Mouse (Mus musculus): ENCODE data around the gene Rexo5.

Gene Rexo5

DNA sequence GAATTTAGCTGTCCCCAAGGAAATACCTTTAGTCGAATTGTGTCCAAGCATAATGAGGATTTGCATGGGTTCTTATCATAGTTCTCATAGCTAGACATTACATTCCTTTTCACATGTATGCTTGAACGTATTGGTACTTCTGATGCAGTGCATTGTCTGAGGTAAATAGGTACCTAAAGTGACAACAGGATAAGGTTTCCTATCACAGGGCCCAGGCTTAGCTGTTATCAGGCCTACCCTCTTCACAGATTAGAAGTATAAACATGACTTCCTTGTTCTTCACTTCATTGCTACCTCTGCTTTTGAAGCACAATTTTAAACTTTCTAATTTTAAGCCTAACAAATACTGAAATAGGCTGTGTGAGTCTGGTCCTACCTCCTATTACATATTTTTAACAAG, 51.7 kb downstream of the Rexo5 start:
- DNase-seq (ENCODE audit: low read depth): no peak

DNA sequence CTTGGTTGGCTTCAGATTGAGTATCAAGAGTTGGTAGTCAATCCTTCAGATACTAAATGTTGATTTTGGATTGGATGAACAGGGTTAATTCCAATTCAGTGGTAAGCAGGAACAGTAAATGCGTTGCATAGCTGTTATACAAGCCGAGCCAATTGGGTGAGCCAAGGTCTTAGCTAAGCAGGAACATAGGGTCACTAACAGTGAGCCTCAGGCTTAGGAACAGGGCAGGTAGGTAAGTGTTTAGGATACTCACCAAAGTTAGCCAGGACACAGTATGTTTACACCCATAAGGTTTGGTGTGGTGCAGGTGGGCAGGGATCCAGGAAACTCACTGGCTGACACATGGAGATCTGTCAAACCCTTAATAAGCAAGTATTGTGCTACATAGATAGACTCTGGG, 53.6 kb downstream of the Rexo5 start:
- DNase-seq (ENCODE audit: low read depth): no peak

DNA sequence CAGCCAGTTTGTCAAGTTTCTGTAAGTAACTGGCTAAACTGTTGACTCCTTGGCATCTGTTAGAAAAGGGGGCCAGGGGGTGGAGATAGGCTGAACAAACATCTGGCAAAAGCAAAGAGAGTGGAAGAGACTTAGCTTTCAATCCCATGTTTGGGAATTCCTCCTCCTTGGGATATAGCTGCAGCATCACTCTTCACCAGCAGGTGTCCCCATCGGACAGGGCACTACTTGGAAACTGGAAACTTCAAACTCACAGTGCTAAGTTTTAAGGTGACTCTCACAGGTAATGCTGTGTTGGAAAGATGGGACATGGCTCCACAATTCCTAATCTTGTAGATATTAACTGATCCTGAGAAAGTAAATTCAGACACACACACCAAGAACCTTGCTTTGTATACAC, 55.3 kb downstream of the Rexo5 start:
- peak; percentile 35 for DNase-seq (ENCODE audit: low read depth)

DNA sequence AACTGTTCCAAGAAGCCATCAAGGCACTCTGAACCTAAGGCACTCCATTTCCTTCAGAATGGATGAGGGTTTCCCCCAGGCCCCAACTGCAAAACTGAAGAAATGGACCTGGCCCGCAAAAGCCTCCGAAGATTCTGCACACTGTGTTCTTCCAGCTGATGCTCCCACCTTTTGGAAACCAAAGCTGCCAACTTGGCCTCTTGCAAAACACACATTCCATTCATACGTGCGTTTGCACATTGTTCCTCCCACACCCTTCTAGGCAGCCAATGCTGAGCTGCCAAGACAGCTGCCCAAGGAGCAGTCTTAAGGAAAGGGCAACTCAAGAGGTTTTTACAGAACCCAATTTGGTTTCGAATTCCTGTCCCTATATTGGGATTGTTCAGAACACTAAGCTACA, 56.9 kb downstream of the Rexo5 start:
- DNase-seq (ENCODE audit: low read depth): no peak

DNA sequence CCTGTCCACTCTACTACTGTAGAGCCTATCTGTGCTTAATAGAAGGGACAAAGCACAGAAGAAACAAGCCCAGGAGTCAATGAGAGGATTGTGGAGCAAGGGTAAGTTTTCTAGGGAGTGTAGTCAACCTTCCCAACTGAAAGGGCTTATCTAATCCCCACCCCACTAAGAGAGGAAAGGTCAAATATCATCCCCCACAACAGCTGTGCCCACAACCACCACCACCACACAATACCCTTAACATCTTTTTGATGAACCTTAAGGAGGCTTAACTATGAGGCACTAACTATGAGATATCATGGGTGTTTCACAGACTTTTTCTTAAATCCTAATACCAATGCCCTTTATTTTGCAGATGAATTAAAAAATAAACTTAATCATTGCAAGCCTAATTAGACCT, 58.7 kb downstream of the Rexo5 start:
- DNase-seq (ENCODE audit: low read depth): no peak

DNA sequence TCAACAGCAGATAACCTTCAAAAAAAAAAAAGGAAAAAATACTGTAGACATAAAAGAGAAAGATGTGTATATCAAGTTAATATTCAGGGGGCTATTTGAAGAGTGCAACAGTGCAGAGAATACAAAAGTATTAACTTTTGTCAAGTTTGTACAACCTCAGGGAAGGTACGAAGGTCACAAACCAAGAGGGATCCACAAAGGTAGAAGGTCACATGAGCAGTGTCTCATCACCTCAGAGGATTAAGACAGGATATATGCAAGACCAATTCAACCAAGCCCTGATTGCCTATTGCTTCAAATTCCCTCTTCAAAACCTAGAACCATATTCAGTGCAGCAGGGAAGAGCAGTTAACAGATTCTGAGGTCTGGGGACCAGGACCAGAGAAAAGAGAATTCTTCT, 59.4 kb downstream of the Rexo5 start:
- no peak for DNase-seq (ENCODE audit: low read depth)

DNA sequence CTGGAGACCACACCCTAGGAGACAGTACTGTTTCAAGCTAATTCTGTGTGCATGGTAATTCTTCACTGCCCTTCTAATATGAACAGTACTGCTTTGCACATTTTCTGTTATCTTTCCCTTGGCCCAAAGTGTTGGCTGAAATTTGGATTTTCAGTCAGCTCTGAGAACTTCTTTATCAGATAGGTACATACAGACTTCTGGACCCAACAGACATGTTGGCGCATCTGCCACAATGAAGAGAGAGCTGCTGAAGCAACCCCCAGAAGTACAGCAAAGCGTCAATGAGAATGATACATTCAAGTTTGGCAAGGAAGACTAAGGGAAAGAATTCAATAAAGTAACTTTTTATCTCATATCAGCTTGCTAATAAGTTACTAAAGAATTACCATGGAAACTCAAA, 60.6 kb downstream of the Rexo5 start:
- DNase-seq (ENCODE audit: low read depth): no peak

DNA sequence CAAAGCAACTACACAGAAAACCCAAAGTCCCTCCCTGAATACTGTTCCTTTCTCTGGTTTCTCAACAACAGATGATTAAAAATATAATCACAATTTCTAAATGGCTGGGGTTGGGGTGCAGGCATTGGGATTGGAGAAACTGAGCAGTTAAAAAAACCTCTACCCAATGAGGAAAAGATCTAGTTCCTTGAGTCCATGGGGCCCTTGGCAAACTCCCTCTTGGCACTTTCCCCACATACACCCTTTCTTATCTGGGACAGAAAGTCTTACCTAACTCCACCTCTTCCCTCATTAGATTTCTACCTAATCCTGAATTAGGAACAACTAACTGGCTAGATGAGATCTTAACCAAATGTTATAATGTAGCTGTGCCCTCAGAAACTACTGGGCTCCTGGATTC, 61.2 kb downstream of the Rexo5 start:
- DNase-seq (ENCODE audit: low read depth): no peak

DNA sequence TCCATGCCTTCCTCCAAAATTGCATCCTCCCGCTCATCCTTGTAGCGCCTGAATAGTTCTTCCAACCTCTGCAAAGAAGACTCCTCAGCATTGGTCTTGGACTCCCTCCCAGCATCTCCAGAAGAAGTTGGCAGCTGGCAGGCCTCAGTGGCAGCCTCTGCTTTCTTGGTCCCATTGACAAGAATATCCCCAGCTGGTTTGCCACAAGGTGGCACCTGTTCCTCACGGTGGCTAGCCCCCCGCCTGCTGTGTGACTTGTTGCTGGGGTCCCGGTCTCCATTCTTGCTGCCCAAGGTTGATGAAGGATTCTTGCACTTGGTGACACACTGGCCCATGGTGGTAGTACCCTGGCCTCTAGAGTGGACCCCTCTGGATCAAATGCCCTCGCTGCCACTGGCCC, 65.7 kb downstream of the Rexo5 start:
- DNase-seq (ENCODE audit: low read depth): peak; percentile 28

DNA sequence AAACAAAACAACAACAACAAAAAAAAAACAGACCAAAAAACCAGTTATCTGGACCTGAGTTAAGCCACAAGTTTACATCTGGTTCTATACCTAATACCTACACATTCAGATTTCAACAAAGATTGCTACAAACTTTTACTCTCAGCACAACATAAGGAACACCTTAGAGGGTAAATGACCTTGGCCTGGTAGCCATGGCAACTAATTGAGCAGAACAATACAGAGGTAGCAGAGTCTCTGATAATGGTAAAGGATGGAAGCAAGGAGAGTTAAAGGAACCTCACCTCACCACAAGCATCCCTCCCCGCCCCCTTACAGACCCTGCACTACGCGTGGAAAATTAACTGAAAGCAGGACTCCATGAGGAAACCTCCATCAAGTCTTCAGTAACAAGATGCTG, 66.3 kb downstream of the Rexo5 start:
- DNase-seq (ENCODE audit: low read depth): no peak

DNA sequence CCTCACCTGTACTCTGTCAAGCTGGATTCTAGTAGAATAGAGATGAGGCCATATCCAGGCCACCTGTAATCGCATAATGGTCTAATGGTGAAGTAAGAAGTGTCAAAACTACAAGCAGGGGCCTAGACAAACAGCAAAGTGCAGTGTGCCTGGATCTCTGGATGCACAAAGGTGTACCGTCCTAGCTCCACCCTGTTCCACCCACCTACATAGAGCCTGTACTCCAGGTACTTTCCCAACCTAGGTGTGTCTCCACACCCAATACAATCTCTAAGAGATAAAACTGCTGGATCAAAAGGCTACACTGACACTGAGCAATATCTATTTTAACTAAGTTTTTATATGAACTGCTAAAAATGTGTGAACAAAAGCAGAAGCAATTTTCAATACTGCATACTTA, 66.7 kb downstream of the Rexo5 start:
- no peak for DNase-seq (ENCODE audit: low read depth)

DNA sequence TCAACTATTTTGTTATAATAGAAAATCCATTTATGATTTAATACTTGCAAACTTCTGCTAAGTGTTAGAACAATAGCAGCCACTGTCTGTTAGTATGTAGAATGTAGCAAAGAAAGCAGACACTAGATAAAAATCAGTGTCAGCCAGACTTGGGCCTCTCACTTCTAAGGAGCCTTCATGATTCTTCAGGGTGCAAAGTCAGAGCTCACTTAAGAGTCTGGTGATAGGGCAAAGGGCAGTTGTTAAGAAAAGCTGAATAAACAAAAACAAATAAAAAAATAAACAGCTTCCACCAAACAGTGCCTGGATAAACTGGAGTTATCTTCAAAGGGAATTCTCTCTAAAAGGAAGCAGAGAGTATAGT, 67.1 kb downstream of the Rexo5 start:
- no peak for DNase-seq (ENCODE audit: low read depth)

DNA sequence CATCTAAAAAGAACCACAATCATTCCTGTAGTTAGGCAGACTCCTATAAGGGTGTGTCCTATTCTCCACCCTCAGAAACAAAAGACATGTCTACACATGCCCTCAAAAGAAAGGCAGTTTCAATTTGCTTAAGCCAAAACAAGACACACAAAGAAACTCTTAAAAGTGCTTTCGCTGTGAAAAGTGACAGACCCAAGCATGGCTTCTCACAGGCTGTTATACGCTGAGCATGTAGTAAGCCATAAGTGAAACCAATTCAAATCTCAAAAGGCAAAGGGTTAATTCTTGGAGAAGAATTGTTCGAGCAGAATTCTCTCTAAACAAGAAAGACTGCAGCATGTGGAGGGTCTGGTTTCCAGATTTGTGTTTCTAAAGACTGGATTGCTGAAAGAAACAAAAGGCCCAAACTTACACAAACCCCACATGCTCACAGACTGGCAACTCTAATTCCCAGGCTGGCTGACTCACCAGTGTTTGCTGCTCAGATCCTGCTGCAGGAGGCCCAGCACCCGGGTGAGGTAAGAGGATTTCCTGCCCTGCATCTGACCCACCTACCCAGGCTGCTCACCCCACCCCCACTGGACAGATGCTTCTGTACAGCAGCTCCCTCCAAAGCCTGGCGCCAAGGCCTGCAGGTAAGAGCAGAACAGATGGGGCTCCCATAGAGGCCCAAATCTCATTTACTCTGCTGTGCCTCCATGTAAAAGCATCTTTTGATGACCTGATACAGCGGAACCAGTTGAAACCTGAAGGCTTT, 67.7 kb downstream of the Rexo5 start:
- peak; percentile 87 for DNase-seq (ENCODE audit: low read depth)

DNA sequence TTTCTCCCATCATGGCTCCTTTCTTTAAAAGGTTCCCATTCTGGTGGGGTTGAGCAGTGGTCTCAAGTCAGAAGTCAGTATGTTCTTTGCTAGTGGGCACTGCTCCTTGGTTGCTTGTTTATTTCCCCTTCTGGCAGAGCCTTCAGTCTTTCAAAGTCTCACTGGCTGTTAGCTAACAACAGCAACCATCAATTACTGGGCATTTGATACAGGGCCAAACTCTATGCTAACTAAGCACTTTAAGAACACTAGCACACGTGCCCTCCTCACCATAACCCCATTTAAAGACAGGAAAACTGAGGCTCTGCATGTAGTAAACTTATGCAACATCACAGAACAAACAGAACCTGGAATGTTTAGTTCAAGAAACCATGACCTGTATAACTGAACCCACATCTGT, 68.4 kb downstream of the Rexo5 start:
- DNase-seq (ENCODE audit: low read depth): no peak

DNA sequence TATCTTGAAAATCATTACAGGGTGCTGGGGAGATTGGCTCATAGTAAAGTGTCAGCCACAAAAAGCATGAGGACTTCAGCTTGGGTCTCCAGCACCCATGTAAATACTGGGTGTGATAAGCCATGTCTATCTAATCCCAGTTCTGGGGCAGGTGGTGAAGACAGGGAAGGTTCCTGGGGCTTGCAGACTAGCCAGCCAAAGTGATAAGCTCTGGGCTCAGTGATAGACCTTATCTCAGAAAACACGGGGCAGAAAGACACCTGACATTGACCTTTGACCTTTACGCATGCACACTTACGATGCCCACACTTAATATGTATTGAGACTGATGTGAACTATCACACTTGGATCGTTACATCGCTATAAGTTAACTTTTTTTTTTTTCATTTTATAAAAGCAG, 70.7 kb downstream of the Rexo5 start:
- DNase-seq (ENCODE audit: low read depth): no peak

DNA sequence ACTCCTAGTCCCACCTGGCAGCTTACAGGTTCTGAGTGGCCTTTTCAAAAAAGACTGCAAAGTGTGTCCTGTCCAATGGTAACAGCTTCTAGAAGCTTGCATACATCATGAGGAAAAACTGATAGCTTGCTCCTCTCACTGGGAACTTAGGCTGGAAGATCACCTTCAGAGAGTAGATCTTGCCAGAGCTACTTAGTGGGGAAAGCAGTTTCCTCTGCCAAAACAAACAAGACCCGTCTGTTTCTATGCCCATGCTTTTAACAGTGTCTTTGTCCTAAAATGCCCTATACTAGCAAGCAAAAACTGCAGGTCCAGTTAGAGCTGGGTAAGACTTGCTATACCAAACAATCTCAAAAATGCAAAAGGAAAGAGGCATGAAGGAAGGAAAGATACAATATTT, 72.3 kb downstream of the Rexo5 start:
- no peak for DNase-seq (ENCODE audit: low read depth)

DNA sequence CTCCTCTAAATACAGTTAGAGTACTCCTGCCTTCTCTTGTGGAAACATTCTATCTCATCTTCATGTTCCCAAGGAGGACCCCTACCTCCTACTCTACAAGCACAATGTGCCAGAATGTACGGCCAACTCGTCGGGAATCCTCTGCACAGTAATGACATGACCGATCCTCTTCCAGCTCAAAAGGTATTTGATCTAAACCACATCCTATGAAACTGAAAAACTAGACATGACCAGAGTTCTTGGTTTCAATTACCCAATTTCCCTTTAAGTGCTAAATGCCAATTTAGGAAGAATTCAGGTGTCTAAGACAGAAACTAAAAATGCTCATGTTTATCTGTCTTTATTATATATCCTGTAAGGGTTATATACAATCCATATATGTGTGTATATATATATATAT, 78.4 kb downstream of the Rexo5 start:
- no peak for DNase-seq (ENCODE audit: low read depth)

DNA sequence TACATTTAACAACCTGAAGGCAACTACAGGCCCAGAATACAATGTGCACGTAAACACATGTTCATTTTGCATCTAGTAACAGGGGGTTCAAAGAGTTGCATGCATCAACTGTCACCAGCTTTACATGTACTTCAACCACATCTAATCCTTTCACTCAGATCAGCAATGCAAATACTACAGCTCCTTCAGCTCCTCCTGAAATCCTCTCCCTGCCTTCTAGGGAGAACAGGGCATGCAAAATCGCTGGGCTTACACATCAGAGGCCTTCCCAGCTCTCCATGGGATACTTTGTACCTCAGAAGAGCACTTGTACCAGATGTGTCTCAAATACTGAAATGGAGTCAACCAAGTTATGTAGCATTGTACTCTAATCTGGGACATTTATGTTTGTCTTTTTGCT, 79.2 kb downstream of the Rexo5 start:
- DNase-seq (ENCODE audit: low read depth): no peak

DNA sequence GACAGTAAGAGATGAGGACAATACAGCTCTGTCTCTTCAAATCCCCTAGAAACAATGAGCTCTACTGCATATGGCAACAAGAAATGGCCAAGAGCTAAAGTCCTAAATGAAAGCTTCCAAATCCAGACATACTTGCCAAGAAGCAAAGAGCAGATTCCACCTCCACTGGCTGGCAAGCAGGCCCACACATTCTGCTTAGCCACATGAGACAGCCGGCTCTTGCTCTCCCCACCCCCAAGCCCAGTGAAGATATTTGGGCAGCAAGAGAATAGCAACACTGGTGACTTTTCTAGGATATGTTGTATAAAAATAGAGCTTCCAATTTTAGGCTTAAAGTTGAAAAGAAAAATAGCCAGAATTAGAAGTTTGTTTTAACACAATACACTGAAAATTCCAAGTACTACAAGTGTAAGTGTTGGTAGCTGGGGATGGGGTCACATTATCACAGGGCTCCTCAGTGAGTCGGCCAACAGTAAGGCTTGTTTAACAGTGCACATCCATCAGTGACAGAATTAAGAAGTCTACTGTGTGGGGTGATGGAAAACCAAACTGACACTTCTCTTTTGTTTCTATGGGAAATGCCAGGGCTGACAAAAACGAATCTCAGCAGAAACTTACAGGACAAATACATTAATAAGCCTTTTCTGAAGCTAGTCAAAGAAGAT, 82.1 kb downstream of the Rexo5 start:
- no peak for DNase-seq (ENCODE audit: low read depth)

DNA sequence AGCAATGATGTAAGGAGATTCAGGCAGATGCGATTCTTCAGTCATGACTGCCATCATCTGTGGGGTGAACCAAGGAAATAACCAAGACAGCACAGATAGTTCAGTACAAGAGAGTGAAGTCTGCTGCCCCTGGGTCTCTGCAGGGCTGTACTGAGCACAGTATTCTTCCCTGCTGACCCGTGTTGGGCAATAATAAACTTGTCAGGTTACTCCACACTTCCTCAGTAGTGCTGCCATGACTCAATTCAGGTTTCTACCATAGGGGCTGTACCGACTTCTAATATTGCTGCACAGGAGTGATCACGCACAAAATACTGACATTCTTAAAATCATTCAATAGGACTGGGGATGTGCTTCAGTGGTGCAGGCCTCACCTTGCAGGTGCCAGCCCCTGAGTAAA, 85.4 kb downstream of the Rexo5 start:
- DNase-seq (ENCODE audit: low read depth): peak; percentile 61

DNA sequence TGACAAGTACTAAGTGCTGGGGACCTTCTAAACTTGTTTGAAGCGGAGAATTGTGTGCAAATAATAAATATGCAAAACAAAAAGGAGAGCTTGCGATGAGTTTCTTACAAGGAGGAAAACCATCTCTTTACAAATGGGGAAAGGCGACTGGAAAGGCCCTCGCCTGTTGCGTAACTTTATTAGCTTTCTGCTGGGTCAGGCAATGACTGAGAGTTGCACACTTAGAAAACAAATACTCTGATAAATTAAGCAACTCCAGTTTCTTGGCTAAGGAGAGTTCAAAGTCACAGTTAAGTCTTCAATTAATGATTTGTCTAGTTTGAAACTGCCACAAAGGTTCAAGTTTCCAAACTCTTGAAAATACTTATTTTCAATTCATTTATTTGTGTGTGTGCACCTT, 86.5 kb downstream of the Rexo5 start:
- peak; percentile 54 for DNase-seq (ENCODE audit: low read depth)

DNA sequence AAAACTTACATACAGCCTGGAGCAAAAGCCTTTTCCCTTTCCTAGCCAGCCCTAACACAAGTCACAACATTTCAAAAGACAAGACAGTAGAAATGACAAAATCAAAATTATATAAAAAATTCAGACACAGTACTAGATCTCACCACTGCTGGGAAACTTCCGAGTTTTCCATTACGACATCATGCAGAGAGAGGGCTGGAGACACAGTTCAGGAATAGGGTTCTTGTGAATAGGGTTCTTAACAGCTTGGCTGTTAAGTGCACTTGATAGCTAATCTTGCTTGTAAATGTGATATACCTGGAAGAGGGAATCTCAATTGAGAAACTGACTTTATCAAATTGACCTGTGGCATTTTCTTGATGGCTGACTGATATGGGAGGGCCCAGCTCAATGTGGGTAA, 87.4 kb downstream of the Rexo5 start:
- DNase-seq (ENCODE audit: low read depth): no peak

DNA sequence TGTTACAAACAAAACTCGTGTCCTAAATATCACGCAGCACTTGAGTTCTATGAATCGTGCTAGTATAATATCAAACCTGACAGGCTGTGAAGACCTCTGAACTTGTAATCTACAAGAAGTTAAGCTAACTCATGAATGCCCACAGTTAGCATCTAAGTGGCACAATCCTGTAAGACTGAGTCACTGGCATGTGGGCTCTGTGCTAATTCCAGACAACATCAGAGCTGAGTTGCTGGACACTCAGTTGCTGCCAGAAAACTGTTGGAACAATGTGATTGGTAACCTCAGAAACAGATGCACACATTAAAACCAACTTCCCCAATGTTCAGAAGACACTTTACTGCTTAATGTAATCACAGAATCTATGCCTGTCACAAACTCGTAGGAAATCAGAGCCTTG, 94.1 kb downstream of the Rexo5 start:
- DNase-seq (ENCODE audit: low read depth): peak; percentile 41

DNA sequence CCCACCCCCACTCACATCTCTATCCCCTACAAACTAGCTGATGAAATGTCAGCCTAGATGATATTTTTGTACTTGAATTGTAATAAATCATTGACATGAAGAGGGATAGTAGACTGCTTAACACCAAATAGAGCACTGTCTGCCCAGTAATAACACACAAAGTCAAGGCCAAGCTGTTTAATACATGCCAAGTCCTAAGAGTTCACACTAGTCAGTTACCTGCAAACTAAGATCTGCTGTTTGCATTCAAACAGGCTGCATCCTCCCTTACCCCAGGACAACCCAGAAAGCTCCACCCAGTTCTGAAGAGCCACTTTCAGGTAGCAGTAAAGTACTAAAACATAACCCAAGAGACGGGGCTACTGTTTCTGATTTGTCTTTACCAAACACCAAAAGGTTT, 98.4 kb downstream of the Rexo5 start:
- DNase-seq (ENCODE audit: low read depth): no peak
